Mouse (Mus musculus) testis, adult 2 months (tissue): ENCODE measurements around the gene Igdcc3. TPM values are rescaled to one million over a fixed set of nuclear protein-coding genes. Genes with fewer than 3 reads are reported as not detected.

ENCODE experiments used
- H3K27ac ChIP-seq: fragments of 200-500 bp; 2 replicates; pipeline ENCODE4 v1.5.1; 2012; ENCODE audit warnings: low read depth, low read length; ENCODE audit not compliant: control insufficient read depth, insufficient read depth
- H3K27me3 ChIP-seq: fragments of 200-500 bp; 2 replicates; pipeline ENCODE4 v1.6.1; 2012; ENCODE audit warnings: mild to moderate bottlenecking, low read length, moderate library complexity; ENCODE audit not compliant: control insufficient read depth, insufficient read depth
- H3K36me3 ChIP-seq: fragments of 200-500 bp; 2 replicates; pipeline ENCODE4 v1.6.1; 2012; ENCODE audit warnings: mild to moderate bottlenecking, low read length; ENCODE audit not compliant: control insufficient read depth, insufficient read depth
- H3K4me1 ChIP-seq: fragments of 200-500 bp; 2 replicates; pipeline ENCODE4 v1.6.1; 2012; ENCODE audit warnings: low read length; ENCODE audit not compliant: control insufficient read depth, insufficient read depth
- H3K4me3 ChIP-seq: fragments of 200-500 bp; 2 replicates; pipeline ENCODE4 v1.5.1; 2012; ENCODE audit warnings: low read depth, mild to moderate bottlenecking, low read length, moderate library complexity, mixed read lengths; ENCODE audit not compliant: control insufficient read depth
- CTCF ChIP-seq: fragments of 200-500 bp; IDR thresholded peaks from 2 replicates; pipeline ENCODE4 v1.5.1; 2012; ENCODE audit warnings: low read depth, mild to moderate bottlenecking, inconsistent platforms, low read length, moderate library complexity; ENCODE audit not compliant: control insufficient read depth, insufficient read depth, insufficient replicate concordance
- POLR2A ChIP-seq: fragments of 200-500 bp; IDR thresholded peaks from 2 replicates; pipeline ENCODE4 v1.6.1; 2012; ENCODE audit warnings: low read depth, mild to moderate bottlenecking, inconsistent platforms, low read length, moderate library complexity; ENCODE audit not compliant: control insufficient read depth
- polyA plus RNA-seq: library from polyadenylated mRNA; depleted of rRNA; stranded (reverse); fragments of >200 nt; gene quantifications from 2 replicates; pipeline ENCODE4 v1.2.3, GENCODE M21; 2012

Igdcc3 gene
- polyA plus RNA-seq, 1 experiment: 0.27 TPM

DNA sequence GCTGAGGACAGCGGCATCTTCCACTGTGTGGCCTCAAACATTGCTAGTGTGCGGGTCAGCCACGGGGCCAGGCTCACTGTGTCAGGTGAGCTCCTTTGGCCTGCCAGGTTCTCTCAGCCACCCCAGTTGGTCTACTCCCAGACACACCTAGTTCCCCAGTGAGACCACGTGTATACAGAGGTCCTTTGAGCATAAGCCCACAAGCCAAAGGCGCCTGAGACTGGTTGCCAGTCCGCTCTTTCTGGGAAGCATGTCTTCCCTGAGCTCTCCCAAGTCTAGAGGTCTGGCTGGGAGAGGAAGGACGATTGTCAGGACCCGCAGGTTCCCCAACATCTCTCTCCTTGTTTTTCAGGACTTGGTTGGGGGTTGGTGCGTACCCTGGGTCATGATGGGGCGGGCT, 36.9 kb downstream of the Igdcc3 start:
- Histone ChIP-seq H3K4me1 (peaks cover 9% of the 10 kb centered on the region), H3K27ac (no peak overlapping the region), H3K27me3 (no peaks in the 10 kb centered on the region), H3K4me3 (no peak overlapping the region), H3K36me3 (no peaks in the 10 kb centered on the region)
- TF ChIP-seq CTCF (no peak), POLR2A (no peak)

DNA sequence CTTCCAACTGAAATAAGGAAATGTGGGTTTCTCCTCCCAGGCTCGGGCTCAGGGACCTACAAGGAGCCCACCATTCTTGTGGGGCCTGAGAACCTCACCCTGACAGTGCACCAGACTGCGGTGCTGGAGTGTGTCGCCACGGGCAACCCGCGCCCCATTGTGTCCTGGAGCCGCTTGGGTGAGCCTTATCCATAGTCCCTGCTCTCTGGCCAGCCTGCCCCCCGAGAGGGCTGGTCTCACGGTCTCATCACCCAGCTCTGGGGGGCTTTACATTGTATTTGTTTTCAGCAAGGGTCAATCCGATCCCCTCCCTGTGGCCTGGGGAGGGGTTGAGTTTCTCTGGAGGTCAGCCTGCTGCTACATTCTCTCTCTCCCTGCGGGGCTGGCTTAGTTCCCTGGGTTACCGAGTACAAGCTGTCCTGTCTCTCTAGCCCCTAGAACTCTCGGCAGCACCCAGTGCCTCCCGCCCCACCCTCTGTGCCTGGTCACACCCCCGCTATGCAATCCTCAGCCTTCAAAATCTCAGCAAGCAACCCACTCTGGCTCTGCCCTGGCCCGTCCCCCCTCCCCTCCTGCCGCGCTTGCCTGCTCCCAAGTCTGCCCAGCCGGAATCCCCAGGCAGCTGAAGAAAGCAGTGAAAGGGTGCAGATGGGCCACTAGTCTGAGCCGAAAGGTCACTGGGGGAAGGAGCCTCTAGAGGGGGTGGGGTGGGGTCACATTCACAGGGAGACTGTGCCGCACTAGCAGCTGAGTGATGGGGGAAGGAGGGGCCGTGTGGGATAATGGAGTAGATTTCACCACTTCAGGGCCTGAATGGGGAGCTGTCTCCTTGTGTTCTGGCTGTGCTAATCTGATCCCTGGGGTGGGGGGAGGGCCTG, 37.6 kb downstream of the Igdcc3 start:
- H3K27me3 ChIP-seq: no peaks in the 10 kb centered on the region
- H3K4me3 ChIP-seq: no peak overlapping the region
- peaks cover 9% of the 10 kb centered on the region for H3K4me1 ChIP-seq
- TF ChIP-seq POLR2A: no peak
- no peak for TF ChIP-seq CTCF
- no peaks in the 10 kb centered on the region for H3K36me3 ChIP-seq
- H3K27ac ChIP-seq: no peak overlapping the region

DNA sequence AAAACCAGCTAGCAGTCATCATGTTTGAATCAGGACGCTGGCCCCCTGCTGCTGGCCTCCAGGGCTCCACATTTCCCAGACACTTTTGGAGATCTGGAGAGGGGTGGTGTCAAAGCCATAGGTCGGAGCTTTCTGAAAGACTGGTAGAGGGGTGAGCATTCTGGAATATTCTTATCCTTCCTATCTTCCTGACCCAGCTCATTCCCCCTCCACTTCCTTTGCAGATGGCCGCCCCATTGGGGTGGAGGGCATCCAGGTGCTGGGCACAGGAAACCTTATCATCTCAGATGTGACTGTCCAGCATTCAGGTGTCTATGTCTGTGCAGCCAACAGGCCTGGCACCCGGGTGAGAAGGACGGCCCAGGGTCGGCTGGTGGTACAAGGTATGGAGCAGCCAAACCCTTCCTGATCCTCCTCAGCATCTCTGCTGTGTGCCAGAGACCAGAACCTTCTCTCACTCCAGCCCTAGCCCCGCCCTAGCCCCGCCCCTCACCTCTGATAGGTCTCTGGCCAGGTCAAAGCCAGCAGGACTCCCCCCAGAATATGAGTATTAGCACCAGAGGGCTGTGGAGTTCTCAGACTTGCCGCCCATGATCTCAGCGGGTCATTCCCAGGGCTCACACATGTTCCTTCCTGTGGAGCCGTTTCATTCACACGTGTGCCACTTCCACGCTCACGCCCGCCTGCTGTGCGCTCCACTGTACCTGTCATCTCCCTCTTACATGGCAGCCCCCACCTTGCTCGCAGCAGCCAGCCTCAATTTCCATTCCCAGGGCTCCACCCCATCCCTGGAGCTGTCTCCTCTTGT, 39.0 kb downstream of the Igdcc3 start:
- no peak for TF ChIP-seq POLR2A
- TF ChIP-seq CTCF: no peak
- Histone ChIP-seq H3K27ac (no peak overlapping the region), H3K4me1 (peaks cover 9% of the 10 kb centered on the region)

DNA sequence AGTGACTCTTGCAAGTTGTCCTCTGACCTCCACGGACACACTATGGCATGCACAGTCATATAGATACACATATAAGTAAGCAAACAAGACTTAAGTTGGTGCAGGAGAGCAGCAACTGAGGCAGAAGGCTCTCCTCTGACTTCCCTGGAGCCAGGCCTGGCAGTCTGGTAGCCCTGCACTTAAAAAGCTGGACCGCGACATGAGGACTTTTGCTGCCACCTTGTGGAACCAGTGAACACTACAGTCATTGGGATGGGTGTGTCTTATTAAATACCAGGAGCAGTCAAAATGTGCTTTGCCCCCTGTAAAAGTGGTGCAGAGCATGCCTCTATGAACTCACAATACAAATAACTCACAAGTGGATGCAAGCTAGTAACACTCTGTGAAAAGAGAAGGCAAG, 47.6 kb downstream of the Igdcc3 start:
- Histone ChIP-seq H3K4me3 (no peak overlapping the region), H3K27me3 (no peaks in the 10 kb centered on the region), H3K27ac (no peak overlapping the region), H3K4me1 (peaks cover 9% of the 10 kb centered on the region), H3K36me3 (no peaks in the 10 kb centered on the region)
- TF ChIP-seq CTCF: peak; percentile 71; the same call in 1 of the 2 replicates
- TF ChIP-seq POLR2A: no peak

More for the DNA sequence above, 39.0 kb downstream of the Igdcc3 start:
- H3K27me3 ChIP-seq: no peaks in the 10 kb centered on the region
- no peak overlapping the region for H3K4me3 ChIP-seq
- no peaks in the 10 kb centered on the region for H3K36me3 ChIP-seq

DNA sequence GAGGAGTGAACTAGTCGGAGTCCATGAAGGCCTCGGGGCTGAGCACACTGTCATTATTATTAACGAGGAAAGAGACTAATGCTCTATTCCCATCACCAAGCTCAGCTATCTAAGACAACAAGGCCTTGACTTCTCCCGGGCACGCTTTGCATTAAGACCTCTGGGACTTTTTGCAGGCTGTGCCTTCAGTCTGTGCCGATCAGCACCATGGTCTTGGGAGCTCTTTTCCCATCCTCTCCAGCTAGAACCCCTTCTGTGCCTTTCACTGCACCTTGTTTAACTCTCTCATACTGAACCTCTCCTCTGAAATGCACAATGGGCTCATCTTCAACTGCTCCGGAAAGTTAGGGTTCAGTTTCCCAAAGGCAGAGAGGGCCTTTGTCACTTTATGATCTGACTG, 49.3 kb downstream of the Igdcc3 start:
- Histone ChIP-seq H3K4me3 (no peak overlapping the region), H3K27ac (no peak overlapping the region), H3K27me3 (no peaks in the 10 kb centered on the region), H3K36me3 (no peaks in the 10 kb centered on the region), H3K4me1 (peaks cover 21% of the 10 kb centered on the region)
- no peak for TF ChIP-seq POLR2A
- TF ChIP-seq CTCF: no peak

DNA sequence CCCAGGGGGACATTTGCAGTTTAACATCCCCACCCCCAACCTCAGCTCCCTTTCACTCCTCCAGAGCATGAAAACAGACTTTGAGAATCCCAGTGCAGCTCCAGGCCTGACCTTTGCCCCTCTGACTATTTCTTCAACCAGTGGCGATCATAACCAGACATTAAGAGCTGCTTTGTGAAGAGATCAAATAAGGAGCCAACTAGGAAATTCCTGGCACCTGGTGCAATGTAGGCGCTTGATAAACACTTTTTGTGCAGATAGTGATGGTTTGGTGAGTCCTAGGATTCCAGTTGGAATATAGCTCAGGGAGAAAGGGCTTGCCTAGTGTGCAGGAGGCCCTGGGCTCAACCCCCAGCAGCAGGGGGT, 50.4 kb downstream of the Igdcc3 start:
- no peaks in the 10 kb centered on the region for H3K36me3 ChIP-seq
- TF ChIP-seq POLR2A (no peak), CTCF (no peak)
- peaks cover 28% of the 10 kb centered on the region for H3K4me1 ChIP-seq
- H3K27ac ChIP-seq: no peak overlapping the region
- no peaks in the 10 kb centered on the region for H3K27me3 ChIP-seq
- H3K4me3 ChIP-seq: no peak overlapping the region
